Mouse (Mus musculus): ENCODE measurements around the gene Pih1d1. TPM values are rescaled to one million over a fixed set of nuclear protein-coding genes. Genes with fewer than 3 reads are reported as not detected.
"Not testable (repeated sequence)": the region's sequence is repeated elsewhere in the genome, so short reads cannot be mapped to it uniquely, and the experiment has no call there.

Gene Pih1d1
- total RNA-seq, 2 experiments from 2014 or later, result 32.0 to 38.1 TPM

- no peak for DNase-seq
Measured at GRCm38 (mm10) chr7:45147267-45147666, 6.8 kb upstream of the Pih1d1 start.

DNA sequence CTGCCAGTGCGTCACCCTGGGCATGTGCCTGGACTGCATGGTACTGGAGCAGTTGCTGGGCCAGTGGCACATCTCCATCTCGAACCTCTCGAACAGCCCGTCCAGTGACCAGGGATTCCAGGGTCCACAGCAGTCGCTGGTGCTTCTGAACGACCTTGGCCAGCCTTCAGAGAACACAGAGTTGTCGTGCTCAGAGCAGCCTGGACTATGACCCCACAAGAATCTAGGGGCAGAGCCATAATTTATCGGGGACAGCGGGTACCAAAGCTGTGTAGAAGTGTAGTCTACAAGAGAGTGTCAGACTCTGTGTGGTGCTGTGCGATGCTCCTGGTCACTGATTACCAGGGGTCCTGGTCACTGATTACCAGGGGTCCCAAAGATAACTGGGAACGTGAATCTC is 6.2 kb upstream of the Pih1d1 start:
- no peak for DNase-seq

DNA sequence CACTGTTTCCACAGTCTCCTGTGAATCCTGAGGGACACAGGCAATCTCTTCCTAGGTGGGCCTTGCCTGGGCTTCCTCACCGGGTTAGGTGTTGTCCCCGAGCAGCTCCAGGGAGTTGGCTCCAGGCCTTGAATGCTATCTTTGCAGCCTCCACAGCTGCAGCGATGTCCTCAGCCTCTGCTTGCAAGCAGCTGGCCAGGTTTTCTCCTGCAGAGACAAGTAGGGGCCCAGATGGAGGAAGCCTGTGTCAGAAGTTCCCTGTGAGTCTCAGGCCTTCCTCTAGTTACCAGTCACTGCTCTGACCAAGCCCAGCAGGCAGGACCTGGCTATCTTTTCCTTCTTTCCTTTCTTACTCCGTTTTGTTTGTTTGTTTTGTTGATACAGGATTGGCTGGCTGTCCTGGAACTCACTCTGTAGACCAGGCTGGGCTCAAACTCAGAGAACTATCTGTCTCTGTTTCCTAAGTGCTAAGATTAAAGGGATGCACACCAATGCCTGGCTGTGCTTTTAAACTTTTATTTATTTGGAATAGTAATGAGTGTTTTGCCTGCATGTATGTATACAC is 5.5 kb upstream of the Pih1d1 start:
- no peak for DNase-seq

DNA sequence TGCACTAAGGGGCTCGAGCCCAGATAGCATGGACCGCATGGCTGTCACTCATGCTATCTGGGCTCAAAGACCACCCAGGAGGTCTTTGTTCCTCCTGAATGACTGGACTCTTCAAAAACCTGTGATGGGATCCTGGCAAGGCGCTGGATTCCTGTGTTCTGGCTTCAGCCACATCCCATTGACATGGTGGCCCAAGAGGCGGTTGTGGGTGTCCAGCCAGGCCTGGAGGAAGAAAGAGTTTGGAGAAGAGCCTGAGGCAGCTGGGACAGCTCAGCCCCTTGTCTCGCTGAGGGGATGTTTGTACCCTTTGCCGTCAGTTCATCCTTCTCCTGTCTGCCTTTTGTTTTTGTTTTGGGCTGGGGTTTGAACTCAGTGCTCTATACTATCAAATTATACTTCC is 4.6 kb upstream of the Pih1d1 start:
- DNase-seq, result peak; percentile 50

GRCm38 (mm10) chr7:45150321-45150720 is 3.8 kb upstream of the Pih1d1 start:
- DNase-seq, result no peak

DNA sequence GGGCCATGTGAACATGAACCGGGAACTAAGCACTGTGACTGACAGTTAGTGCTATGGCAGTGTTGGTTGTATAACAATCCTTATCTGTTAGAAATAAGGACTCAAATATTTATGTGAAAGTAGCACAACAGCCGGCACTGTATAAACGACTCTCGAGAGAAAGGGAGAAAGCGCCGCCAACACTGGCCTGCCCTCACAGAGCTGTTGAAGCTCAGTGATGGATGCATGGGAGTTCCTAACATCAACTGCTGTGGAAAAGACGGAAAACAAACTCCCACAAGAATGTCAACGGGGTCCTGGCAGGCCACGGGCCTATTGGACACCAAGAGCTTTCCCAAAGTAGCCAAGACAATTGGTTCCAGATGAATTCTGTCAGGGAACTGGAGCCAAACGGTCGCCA is 2.8 kb upstream of the Pih1d1 start:
- peak; percentile 59 for DNase-seq

DNA sequence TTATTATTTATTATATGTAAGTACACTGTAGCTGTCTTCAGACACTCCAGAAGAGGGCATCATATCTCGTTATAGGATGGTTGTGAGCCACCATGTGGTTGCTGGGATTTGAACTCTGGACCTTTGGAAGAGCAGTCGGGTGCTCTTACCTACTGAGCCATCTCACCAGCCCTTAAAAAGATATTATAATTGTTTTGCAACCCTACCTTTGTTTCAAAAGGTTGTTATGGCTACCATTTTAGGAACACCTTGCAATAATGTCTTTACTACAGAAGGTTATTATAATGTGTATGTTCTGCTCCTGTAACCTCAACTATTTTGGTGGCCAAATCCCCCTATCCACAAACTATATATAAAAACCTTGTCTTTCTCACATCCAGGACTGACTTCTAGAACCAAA is 1.1 kb upstream of the Pih1d1 start:
- not testable (repeated sequence) for DNase-seq

DNA sequence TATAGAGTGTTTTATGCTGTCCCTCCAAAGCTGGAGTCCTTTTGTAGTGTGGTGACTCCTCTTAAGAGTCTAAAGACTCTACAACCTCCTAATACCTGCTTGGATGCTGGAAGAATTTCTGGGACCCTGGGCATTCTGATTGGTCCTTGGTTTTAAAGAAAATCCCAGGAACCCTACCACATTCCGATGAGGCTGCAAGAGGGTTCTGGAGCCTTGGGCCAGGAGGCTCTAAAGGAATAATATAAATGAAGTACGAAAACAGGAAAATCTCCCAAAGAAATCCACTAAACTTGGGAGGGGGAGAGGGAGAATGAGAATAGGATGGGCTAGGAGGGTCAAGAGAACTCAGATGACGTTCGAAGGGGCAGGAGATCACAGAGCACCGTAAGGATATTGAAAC is 517 bp upstream of the Pih1d1 start:
- DNase-seq, result no peak

- DNase-seq, result peak; percentile 58
Measured at GRCm38 (mm10) chr7:45154993-45155514, 951 bp downstream of the Pih1d1 start.

DNA sequence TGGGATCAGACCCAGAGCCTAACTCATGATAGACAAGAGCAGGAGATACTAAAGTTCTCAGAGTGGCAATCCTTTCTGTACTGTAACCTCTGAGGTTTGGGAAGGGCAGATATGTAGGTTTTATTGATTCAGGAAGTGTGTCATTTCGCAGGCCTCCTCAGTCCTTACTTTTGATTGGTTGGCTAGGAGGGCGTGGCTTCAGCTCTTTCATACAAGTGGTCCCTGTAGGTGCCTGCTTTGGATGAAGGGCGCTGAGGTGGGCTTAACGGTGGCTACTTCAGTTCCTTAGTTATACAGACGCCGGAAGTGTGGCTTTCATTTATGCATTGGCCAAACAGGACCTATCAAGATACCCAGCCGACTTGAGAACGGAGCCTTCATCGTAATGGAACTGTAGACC is 1.5 kb downstream of the Pih1d1 start:
- DNase-seq, result no peak

DNA sequence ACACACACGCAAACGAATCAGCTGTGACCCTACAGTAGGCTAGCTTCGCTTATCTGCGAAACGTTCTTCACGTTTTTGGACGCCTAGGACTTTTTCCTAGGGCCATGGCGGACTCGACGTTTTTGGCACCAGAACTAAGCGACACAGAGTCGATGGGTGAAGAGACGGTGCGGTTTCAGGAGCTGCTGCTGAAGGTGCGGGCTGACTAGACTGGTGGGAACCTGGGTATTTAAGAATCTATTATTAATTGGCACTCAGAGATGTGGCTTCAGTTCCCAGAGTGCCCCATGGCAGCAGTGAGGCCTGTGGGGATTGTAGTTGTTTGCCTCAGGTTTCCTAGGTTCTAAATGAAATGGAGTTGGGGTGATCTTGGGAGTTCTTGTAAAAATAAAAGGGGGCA is 2.1 kb downstream of the Pih1d1 start:
- DNase-seq, result no peak

DNA sequence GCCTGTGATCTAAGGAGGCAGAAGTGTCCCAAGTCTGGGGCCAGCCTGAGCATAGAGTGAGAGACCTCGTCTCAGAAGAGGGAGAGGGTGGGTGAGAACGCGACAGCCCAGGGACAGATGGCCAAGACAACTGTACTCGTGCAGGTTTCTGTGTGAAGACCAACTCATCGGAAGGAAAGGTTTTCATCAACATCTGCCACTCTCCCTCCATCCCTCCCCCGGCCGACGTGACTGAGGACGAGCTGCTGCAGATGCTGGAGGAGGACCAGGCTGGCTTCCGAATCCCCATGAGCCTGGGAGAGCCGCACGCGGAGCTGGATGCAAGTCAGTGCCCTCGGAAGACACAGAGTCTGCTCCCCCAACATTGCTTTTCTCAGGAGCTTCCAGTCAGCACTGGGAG is 3.4 kb downstream of the Pih1d1 start:
- DNase-seq, result no peak

GRCm38 (mm10) chr7:45158991-45159390 is 4.9 kb downstream of the Pih1d1 start:
- DNase-seq, result no peak

DNA sequence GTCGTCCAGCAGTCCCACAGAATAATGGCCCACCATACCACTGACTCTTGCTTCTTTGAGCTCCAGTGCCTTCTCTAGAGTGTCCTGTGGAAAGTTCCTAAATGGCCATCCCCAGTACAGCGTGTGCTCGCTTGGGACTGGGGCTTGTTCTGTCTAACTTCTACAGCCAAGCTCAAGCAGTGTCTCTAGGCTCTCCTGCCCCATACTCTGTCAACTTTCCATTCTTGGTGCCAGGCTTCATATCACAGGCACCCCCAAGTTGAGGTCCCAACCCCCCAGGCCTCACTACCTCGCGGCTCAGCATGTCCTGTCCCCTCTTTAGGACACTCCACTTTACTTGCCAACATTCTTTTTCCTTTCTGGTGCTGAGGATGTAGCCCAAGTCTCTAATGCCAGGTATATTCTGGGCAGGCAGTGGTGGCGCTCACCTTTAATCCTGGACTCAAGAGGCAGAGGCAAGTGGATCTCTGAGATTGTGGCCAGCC is 6.3 kb downstream of the Pih1d1 start:
- DNase-seq, result no peak

- no peak for DNase-seq
Measured at GRCm38 (mm10) chr7:45160866-45161265, 6.8 kb downstream of the Pih1d1 start.

GRCm38 (mm10) chr7:45161612-45162473 is 7.7 kb downstream of the Pih1d1 start:
- DNase-seq, result peak; percentile 84

- DNase-seq, result no peak
Measured at GRCm38 (mm10) chr7:45162551-45162950, 8.4 kb downstream of the Pih1d1 start.

DNA sequence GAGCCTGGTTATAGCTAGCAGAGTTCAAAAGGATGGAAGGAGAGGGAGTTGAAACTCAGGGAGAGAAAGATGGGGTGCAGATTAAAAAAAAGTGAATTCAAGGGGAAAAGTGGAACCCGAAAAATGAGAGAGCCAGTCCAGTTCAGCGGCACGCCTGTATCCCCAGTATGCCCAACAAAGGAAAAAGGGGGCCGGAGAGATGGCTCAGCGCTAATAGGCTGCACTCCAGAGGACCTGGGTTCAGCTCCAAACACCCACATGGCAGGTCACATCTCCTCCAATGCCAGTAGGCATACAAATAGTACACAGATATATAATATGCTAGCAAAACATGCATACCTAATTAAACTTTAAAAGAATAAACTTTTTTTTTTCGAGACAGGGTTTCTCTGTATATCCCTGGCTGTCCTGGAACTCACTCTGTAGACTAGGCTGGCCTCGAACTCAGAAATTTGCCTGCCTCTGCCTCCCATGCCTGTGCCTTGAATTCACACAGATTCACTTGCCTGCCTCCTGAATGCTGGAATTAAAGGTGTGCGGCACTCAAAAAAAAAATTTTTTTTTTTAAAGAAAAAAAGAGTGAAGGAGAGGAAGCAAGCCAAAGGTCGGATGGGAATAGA is 9.0 kb downstream of the Pih1d1 start:
- DNase-seq, result no peak

DNA sequence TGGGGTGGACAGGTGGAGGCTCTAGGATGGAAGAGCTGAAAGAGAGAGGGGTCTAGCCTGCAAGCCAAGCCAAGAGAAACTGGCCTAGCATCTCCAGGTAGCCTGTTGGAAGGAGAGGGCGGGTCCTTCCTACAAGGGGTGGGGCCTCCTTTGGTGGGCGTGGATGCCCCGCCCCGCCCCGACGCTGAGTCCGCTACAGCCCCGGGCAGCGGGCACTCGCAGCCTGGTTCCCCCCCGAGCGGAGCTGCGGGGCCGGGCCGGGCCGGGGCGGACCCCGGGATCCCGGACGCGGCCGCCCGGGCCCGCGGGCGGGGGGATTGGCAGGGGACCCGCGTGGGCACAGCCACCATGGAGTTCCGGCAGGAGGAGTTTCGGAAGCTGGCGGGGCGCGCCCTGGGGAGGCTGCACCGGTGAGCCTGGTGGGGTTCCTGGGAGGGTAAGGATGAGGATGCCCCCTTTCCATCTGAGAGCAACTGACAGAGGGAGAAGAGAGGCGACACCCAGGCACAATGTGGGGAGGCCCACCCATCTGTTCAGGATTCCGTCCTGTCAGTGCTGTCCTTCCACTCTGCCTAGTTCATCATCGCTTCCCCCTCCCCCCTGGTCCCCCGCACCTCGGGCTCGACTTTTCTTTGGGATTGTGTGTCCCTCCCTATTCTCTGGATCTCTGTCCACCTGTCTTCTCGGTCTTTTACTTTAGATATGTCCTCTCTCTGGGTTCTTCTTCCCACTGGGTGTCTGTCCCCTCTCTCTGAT is 9.8 kb downstream of the Pih1d1 start, which contains the start of gene Slc17a7:
TSS of gene Slc17a7 (plus strand) at position 215 of the 756 bp plus-strand sequence.
- no peak for DNase-seq

- DNase-seq, result no peak
Measured at GRCm38 (mm10) chr7:45164833-45165232, 10.7 kb downstream of the Pih1d1 start.

GRCm38 (mm10) chr7:45165701-45166100 is 11.6 kb downstream of the Pih1d1 start:
- no peak for DNase-seq

GRCm38 (mm10) chr7:45166950-45167401 is 12.9 kb downstream of the Pih1d1 start:
- DNase-seq, result no peak
